In genomic region chr3:135628706-135629169, GRCm38 (mm10) we compare ENCODE assay signal across 9 mouse cellular contexts.
DNase-seq lines count a peak whose midpoint lies in the region; ATAC-seq and TF ChIP-seq lines count a peak whose summit lies in the region.
"Had no signal": no experiment of that assay in that cellular context is flagged by ENCODE, and none has a peak within 500 bp of the region (broad histone marks: within the 10 kb centered on the region; RNA-seq: fewer than 3 reads in every experiment).

No protein-coding gene starts in this region.

- H3K36me3 ChIP-seq in thymus, adult 2 months (ENCODE audit: control insufficient read depth, insufficient read depth, low read length): peaks cover 7% of the 10 kb centered on the region; the same call in 1 of the 2 replicates
- 0 out of 2 replicates have a peak, but pooled peaks cover 3% of the 10 kb centered on the region for H3K36me3 ChIP-seq in lung, embryonic 16.5 days (ENCODE audit: control insufficient read depth, insufficient read depth, low read length)
- H3K36me3 ChIP-seq in hindbrain, embryonic 12.5 days: peaks cover 6% of the 10 kb centered on the region; the same call in 1 of the 2 replicates

- H3K27me3 ChIP-seq in thymus, adult 2 months (ENCODE audit: control insufficient read depth, insufficient read depth, low read length): no peaks in the 10 kb centered on the region
- no peaks in the 10 kb centered on the region for H3K27me3 ChIP-seq in lung, embryonic 16.5 days (ENCODE audit: control insufficient read depth, insufficient read depth, low read depth, low read length)
- H3K27me3 ChIP-seq in hindbrain, embryonic 12.5 days: no peaks in the 10 kb centered on the region
- H3K27me3 ChIP-seq: embryonic facial prominence, embryonic 13.5 days had no signal

- peak; percentile 4 for DNase-seq in thymus, adult 2 months
- no peak for DNase-seq in thymus, adult 18-20 months
- DNase-seq in spleen, postnatal 36 days (ENCODE audit: low spot score in 2 of 2): peak; percentile 78 to 83
- DNase-seq in urinary bladder, postnatal 36 days (ENCODE audit: low spot score in 2 of 2): no peak

- no peak for TF ChIP-seq CTCF in thymus, adult 2 months (IDR thresholded peaks at IDR 0.05; ENCODE audit: borderline replicate concordance, control insufficient read depth, extremely low read depth, insufficient read depth, low read length, poor library complexity)

- H3K4me2 ChIP-seq in lung, embryonic 16.5 days (ENCODE audit: low read depth, low read length): no peak overlapping the region
- H3K4me2 ChIP-seq in hindbrain, embryonic 12.5 days (replicated peaks): no peak overlapping the region
- H3K4me2 ChIP-seq: embryonic facial prominence, embryonic 13.5 days had no signal

- no peak overlapping the region for H3K27ac ChIP-seq in thymus, adult 2 months (ENCODE audit: control insufficient read depth, insufficient read depth, low read length)
- H3K27ac ChIP-seq in lung, embryonic 16.5 days (ENCODE audit: low read length): 0 out of 2 replicates have a peak overlapping the region, but pooled peaks have one; percentile 24
- H3K27ac ChIP-seq in hindbrain, embryonic 12.5 days: no peak overlapping the region
- H3K27ac ChIP-seq: embryonic facial prominence, embryonic 13.5 days had no signal

- no peak overlapping the region for H3K4me3 ChIP-seq in thymus, adult 2 months (ENCODE audit: control insufficient read depth, insufficient read depth, low read length)
- H3K4me3 ChIP-seq in lung, embryonic 16.5 days (ENCODE audit: low read length): no peak overlapping the region
- H3K4me3 ChIP-seq in hindbrain, embryonic 12.5 days: no peak overlapping the region
- H3K4me3 ChIP-seq: embryonic facial prominence, embryonic 13.5 days had no signal

- TF ChIP-seq POLR2A in thymus, adult 2 months (IDR thresholded peaks at IDR 0.05; ENCODE audit: control insufficient read depth, extremely low read depth, insufficient read depth, low read length, poor library complexity): no peak

- H3K9me3 ChIP-seq in lung, embryonic 16.5 days (ENCODE audit: control insufficient read depth, low read length): no peaks in the 10 kb centered on the region
- H3K9me3 ChIP-seq in hindbrain, embryonic 12.5 days (replicated peaks): no peaks in the 10 kb centered on the region
- H3K9me3 ChIP-seq: embryonic facial prominence, embryonic 13.5 days had no signal

- WGBS in thymus, adult 2 months: 27% methylated on average over 9 of the region's 9 CpGs
- WGBS in lung, embryonic 16.5 days: 56% methylated on average over 9 of the region's 9 CpGs
- 78% methylated on average over 9 of the region's 9 CpGs for WGBS in hindbrain, embryonic 12.5 days

- peaks cover 11% of the 10 kb centered on the region for H3K4me1 ChIP-seq in thymus, adult 2 months (replicated peaks; ENCODE audit: control insufficient read depth, insufficient read depth, low read length)
- H3K4me1 ChIP-seq in lung, embryonic 16.5 days (replicated peaks; ENCODE audit: control insufficient read depth, insufficient read depth, low read length): peaks cover 3% of the 10 kb centered on the region; the same call in 1 of the 2 replicates
- no peaks in the 10 kb centered on the region; the same call in 1 of the 2 replicates for H3K4me1 ChIP-seq in hindbrain, embryonic 12.5 days
- H3K4me1 ChIP-seq: embryonic facial prominence, embryonic 13.5 days had no signal

- no peak overlapping the region for H3K9ac ChIP-seq in lung, embryonic 16.5 days (ENCODE audit: low read length)
- H3K9ac ChIP-seq in hindbrain, embryonic 12.5 days: no peak overlapping the region
- H3K9ac ChIP-seq: embryonic facial prominence, embryonic 13.5 days had no signal

- peak; percentile 70 to 74 for ATAC-seq in hematopoietic stem cell, adult 5-6 weeks (replicated peaks in 1 of 2; ENCODE audit: insufficient read depth in 1 of 2, low FRiP score in 2 of 2, low TSS enrichment in 1 of 2, low read depth in 1 of 2, poor library complexity in 2 of 2, severe bottlenecking in 2 of 2)
- peak; percentile 67 for ATAC-seq in lung, embryonic 16.5 days (ENCODE audit: low read depth)
- ATAC-seq in erythroid progenitor cell, adult 5-6 weeks (replicated peaks; ENCODE audit: low FRiP score, poor library complexity, severe bottlenecking): no peak
- ATAC-seq in hindbrain, embryonic 12.5 days (ENCODE audit: low FRiP score): no peak

Comparison
In these comparisons a context has a peak if more than half of its experiments do, and no peak if none do; other contexts are left out.
1. DNase-seq: peak in thymus, adult 2 months (single experiment) and spleen, postnatal 36 days (2 of 2); none in thymus, adult 18-20 months (0 of 2) and urinary bladder, postnatal 36 days (0 of 2).
2. ATAC-seq: peak in hematopoietic stem cell, adult 5-6 weeks (2 of 2) and lung, embryonic 16.5 days (single experiment); none in erythroid progenitor cell, adult 5-6 weeks (single experiment) and hindbrain, embryonic 12.5 days (single experiment).